Mouse (Mus musculus): Measurements from ENCODE around the gene Evl.
"Not testable (repeated sequence)": the region's sequence is repeated elsewhere in the genome, so short reads cannot be mapped to it uniquely, and the experiment has no call there.

The Evl gene

DNA sequence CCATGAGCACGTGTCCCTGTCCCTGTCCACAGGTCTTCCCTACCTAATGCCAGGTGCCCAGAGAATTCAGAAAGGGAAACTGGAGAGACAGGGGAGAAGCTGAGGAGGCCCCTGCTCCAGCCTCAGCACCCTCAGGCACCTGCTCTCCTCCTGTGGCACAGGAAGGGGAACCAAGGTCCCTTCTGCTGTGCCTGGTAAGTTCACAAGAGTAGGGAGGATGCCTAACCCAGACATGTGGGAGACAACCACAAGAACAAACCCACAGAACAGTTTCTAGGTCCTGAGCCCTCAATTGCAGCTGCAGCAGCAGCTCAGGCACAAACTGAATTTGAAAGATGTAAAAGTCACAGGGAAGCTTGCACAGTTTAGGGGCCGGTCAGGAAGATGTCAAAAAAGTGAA, 146.7 kb downstream of the Evl start:
- no peak for DNase-seq

DNA sequence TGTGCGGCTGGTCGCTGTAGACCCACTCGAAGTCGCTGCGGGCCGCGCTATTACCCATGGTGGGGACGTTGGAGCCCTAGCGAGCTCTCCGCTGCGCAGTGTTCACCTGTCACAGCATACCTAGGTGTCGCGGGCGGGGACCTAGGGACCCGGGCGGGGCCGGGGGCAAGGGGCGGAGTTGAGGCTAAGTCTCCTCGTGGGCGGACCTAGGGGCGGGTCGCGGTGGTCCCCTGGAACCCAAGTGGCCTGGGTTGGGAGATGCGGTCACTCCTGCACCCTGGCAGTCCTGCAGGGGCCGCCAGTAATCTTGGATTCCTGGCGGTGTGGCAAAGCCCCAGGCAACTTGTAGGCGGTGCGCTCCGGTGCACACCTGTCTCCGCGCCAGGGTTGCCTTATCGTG, 147.7 kb downstream of the Evl start, which contains the start of gene Degs2:
Gene Degs2 (minus strand): TSS at position 131 of the 400 bp plus-strand sequence.
- no peak for DNase-seq

DNA sequence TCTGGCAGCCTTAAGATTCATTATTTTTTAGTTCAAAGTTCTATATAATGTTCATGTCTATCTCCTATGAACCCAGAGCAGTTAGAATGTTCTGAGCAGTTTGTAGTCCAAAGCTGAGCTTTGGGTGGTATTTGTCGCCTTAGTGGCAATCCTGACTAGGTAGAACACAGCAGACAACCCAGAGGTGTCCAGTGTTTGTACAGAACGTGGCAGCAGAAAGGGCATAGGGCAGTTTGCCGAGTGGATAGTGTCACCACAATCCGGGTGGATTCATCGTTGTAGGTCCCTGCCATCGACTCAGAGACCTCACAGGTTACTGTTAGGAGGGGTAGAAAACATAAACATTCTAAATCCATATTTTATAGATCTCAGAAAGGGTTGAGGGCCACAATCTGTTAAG, 151.0 kb downstream of the Evl start:
- no peak for DNase-seq

DNA sequence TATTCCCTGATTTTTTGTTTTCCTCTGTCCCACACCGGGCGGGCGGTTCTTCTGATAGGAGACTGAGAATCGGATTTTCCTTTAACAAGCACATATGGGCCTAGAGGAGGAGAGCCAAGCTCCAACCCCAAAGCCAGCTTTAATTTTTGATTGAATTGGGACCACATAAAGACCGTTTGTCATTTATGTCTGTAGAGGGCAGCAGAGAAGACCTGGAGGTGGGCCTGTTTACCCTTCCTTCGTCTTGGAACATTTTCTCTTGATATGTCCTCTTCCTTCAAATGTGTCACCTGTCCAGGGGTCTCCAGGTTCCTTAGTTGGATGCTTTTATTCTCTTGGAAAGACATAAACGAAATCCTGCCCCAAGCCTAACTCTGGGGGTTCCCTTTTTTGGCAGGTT, 151.6 kb downstream of the Evl start:
- DNase-seq: no peak

DNA sequence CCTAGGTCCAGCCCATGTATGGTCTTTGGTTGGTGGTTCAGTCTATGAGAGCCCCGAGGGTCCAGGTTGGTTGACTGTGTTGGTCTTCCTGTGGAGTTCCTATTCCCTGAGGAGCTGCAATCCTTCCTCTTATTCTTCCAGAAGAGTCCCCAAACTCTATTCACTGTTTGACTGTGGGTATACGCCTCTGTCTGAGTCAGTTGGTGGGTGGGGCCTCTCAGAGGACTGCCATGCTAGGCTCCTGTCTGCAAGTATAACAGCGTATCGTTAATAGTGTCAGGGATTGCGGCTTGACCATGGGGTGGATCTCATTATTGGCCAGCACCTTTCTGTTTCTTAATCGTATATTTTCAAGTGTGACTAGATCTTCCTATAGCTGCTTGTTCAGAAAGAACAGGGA, 154.9 kb downstream of the Evl start:
- no peak for DNase-seq

DNA sequence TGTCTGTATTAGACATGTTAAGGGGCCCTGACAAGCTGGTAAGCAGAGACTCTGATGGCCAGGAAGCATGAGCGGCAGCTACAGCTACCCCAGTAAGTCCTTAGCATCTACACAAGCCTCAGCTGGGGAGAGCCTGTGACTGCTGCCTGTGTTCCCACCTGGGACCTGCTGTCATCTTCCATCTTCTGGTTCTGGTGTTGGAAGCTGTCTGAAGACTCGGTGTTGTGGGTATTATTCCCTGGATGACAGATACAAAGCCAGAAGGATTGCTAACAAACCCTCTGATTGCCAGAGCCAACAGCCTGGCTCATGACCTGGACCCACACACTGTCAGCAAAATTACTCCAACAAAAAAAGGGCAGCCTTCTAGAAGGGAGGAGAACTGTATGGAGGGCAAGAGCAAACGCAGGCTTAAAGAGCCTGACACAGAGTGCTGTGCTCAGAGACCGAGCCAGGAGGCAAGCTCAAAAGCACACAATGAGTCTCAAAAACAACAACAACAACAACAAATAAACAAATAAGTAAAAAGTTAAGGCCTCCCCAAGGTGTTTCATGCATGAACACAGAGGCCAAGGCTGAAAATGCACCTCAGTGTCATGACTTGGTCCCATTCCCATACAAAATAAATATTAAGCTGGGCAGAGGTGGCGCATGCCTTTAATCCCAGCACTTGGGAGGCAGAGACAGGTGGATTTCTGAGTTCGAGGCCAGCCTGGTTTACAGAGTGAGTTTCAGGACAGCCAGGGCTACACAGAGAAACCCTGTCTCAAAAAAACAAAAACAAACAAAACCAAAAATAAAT, 155.6 kb downstream of the Evl start:
- DNase-seq: no peak

DNA sequence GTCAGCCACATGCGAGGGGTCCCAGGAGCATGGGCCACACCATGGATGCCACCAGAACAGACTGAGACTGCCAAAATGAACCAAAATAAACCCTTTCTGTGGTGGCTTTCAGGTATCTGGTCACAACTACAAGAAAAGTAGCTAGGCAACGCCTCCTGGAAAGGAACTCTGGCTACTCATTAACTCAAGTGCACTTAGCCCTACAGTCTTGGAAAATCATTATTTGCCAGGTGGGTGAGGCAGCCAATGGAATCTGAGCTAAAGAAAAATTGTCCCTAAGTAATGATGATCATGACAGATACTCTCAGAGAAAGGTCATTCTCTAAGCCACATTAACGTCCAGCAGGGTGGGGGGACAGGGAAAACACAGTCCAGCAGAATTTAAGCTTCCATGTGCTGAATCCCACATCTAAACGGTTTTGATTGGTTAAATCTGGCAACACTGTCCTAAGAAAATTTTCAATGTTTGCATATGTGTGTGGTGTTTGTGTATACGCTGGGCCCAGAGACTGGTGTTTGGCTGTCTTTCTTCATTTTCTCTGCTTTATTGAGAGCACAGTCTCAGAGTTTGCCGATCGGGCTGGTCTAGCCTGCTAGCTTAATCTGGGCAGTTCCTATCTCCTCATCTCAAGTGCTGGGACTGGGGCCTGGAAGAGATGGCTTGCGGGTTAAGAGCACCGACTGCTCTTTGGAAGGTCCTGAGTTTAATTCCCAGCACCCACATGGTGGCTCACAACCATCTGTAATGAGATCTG, 156.5 kb downstream of the Evl start:
- no peak for DNase-seq

DNA sequence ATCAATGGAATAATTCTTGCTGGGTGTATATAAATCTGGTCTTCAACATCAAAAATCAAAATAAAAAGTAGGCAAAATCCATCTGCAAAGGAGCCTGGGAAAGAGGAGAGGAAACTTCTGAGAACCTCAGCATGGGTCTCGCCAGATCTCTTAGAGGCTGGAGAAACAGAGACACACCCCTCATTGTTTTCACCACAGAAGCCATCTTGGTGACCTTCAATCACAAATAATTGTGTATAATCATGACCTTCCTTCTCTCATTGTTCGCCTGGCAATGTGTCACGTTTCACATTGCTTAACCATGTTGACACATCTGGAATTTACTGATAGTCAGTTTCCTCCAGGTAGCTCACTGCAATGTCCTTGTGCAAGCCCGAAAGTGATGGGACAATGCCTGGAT, 158.0 kb downstream of the Evl start:
- DNase-seq: no peak

DNA sequence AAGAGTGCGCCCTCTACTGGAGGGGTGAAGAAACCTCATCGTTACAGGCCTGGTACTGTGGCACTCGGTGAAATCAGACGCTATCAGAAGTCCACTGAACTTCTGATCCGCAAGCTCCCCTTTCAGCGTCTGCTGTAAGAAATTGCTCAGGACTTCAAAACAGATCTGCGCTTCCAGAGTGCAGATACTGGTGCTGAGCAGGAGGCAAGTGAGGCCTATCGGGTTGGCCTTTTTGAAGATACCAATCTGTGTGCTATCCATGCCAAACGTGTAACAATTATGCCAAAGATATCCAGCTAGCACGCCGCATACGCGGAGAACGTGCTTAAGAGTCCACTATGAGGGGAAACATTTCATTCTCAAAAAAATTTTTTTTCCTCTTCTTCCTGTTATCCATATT, 159.5 kb downstream of the Evl start:
- DNase-seq: not testable (repeated sequence)

DNA sequence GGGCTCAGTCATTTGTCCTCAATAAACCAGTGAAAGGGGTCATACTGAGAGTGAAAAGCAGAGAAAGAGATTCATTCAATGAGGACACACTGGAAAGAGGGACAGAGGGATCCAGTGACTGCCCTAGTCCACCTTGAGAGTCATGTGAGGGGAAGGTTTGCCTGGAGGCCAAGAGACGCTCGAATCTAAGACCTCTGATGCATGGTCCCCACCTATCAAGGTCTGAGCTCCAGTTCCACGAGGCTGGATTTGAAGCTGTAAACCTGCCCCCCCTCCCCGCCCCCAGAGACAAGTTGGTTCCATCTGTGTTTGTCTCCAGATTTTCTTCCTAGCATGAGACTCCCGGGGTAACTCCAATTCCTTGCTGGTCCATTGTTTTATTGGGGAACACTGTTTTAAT, 161.3 kb downstream of the Evl start:
- DNase-seq: no peak

DNA sequence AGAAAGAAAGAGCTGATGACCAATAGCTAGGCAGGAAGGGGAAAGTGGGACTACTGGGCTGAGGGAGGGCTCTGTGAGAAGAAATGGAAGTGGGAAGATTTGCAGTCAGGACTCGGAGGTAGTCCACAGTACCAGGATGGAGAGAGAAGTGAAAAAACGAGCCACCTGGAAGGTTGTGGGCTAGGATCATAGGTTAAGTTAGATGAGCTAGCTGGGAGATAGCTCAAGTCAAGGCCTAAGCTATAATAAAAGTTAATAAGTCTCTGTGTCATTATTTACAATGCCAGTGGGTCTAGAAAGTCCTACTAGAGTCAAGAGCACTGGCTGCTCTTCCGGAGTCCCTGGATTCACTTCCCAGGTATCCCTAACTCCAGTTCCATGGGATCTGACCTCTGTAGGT, 164.0 kb downstream of the Evl start:
- DNase-seq: no peak

DNA sequence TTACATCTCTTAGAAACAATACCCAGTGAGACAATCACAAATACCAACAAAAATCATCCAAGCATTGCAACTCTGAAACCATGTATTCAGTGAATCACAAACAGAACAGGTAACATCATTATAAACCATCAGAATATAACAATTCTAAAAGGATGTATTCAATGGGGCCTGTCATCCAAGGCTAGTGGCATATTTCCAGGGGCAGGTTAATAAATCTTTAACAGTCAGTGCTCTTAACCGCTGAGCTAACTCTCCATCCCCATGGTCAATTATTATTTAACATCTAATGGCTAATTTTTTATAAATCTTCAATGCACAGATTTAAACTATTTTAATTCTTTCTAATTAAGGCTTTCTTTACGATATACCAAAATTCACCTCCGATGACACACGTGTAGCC, 167.9 kb downstream of the Evl start:
- no peak for DNase-seq

DNA sequence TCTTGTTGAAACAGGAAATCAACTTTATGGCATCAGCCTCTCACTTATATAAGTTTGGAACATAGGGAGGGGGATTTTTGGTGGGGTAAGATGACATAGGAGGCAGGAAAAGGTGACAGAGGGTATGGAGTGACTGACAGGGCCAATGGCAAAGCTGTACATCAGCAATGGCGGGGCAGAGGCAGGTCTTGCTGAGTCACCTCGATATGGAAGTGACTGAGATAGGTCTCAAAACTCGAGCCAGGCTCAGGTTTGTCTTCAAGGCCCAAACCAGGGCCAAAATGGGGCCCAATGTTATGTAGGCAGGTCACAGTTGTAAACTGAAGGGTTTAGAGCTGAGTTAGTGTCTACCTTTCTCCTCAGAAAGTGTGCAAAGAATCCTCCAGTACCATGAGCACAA, 169.3 kb downstream of the Evl start:
- no peak for DNase-seq

DNA sequence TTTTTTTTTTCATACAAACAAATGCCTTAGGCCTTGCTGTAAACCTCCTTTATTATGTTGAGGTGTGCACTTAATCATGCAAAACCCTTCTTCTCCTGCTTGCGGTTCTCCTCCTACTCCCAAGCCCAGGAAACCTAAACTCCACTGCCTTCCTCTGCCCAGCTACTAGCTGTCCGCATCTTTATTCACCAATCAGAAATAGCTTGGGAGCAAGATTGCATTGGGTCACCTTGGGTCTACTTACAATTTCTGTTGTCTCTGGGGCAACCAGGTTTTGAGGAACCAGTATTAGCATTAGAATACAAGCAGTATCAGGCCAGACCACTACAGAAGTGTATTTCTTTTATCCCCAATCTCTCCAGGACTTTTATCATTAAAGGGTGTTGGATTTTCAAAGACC, 179.9 kb downstream of the Evl start:
- no peak for DNase-seq

DNA sequence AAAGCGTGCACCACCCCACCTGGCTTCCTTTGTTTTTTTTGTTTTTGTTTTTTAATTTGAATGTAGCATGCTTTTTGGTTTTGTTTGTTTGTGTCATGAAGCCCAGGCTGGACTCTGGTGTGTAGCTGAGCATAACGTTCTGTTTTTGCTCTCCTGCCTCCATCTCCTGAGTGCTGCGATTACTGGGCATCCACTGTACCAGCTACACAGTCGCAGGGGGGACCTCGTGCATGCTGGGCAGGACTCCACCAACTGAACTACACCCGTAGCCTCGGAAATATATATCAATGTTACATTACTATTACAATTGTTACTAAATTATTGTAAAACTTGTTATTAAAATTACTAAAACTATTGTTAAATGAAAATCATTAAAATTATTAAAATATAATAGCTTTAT, 183.3 kb downstream of the Evl start:
- no peak for DNase-seq
